Mouse (Mus musculus): ENCODE measurements at regions not wholly inside any gene's neighbourhood (a gene's known extent, or its start where the extent isn't known, plus 50 kb on each side); places are given as distances from the start of the nearest gene placed in this dataset.

DNA sequence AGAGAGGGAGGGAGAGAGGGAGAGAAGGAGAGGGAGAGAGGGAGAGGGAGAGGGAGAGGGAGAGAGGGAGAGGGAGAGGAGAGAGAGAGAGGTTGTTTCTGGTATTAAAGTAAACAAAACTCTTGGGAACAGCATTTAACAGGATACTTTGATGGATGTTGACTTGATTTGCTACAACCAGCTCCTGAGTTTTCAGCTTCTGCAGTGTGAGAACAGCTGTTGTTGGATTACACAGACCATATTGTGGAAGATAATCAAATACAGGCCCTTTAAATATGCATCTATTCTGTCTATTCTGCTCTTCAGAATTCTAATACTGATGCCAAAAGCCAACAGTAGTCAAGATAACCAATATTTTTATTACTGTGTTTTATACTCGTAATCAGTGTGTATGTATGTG is 64.4 kb upstream of the Bmper start:
- Histone ChIP-seq H3K36me3 (ENCODE audit: control insufficient read depth, insufficient read depth, low read length) (no peaks in the 10 kb centered on the region), H3K27ac (ENCODE audit: control insufficient read depth, insufficient read depth, low read length) (no peak overlapping the region), H3K27me3 (ENCODE audit: control insufficient read depth, insufficient read depth, low read length) (no peaks in the 10 kb centered on the region), H3K4me1 (replicated peaks; ENCODE audit: control insufficient read depth, insufficient read depth, low read length) (no peaks in the 10 kb centered on the region), H3K4me3 (ENCODE audit: control insufficient read depth, insufficient read depth, low read length) (no peak overlapping the region)
- no peak for TF ChIP-seq CTCF (IDR thresholded peaks at IDR 0.05; ENCODE audit: borderline replicate concordance, control insufficient read depth, extremely low read depth, insufficient read depth, low read length, poor library complexity)
- TF ChIP-seq POLR2A (IDR thresholded peaks at IDR 0.05; ENCODE audit: control insufficient read depth, extremely low read depth, insufficient read depth, low read length, poor library complexity) = no peak
- no peak for DNase-seq
- WGBS = 88% methylated on average over 1 of the region's 1 CpGs

DNA sequence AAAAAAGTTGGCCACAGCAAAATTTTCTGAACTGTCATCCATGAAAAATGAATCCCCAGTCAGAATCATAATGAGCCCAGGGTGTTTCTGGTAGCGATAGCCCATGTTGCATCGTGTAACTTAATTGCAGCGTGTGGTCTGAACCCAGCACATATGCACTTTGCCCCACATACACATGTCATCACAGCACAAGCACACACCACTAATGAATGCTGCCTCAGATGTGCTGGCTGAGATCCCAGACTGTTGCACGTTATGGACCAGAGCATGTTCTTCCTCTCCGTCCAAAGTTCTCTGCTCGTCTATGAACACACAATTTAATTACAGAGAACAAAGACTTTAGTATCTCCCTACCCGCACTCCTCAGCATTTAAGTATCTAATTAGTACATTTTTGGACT is 61.5 kb upstream of the Bmper start:
- Histone ChIP-seq H3K27me3 (ENCODE audit: control insufficient read depth, insufficient read depth, low read length) (no peaks in the 10 kb centered on the region), H3K4me3 (ENCODE audit: control insufficient read depth, insufficient read depth, low read length) (no peak overlapping the region), H3K36me3 (ENCODE audit: control insufficient read depth, insufficient read depth, low read length) (no peaks in the 10 kb centered on the region), H3K27ac (ENCODE audit: control insufficient read depth, insufficient read depth, low read length) (no peak overlapping the region), H3K4me1 (replicated peaks; ENCODE audit: control insufficient read depth, insufficient read depth, low read length) (no peaks in the 10 kb centered on the region)
- no peak for TF ChIP-seq CTCF (IDR thresholded peaks at IDR 0.05; ENCODE audit: borderline replicate concordance, control insufficient read depth, extremely low read depth, insufficient read depth, low read length, poor library complexity)
- TF ChIP-seq POLR2A (IDR thresholded peaks at IDR 0.05; ENCODE audit: control insufficient read depth, extremely low read depth, insufficient read depth, low read length, poor library complexity) = no peak
- 97% methylated on average over 7 of the region's 7 CpGs for whole genome bisulfite sequencing
- DNase-seq = no peak

DNA sequence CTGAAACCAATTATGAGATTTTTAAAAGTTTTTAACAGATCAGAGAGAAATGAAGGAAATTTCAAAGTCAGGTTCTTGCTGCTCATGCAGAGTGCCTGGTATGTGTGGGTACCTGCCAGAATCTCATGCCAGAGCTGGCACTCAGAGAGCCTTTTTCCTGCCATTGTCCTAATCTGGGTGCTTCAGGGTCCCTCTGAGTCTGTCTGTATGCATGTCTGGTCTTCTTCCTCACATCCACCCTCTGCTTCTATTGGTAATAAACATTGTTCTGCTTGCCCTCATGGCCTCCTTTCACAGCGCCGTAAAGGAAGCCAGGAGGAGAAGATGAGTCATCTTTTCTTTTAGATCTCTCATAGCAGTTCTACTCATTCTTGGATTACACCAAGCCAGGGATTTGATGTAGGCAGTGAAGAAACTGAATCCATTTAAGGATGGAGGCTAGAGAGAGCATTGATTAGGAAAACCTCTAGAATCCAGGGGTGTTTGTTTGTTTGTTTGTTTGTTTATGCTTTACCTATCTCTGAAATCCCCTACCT is 55.8 kb upstream of the Bmper start:
- Histone ChIP-seq H3K4me3 (ENCODE audit: control insufficient read depth, insufficient read depth, low read length) (no peak overlapping the region), H3K27ac (ENCODE audit: control insufficient read depth, insufficient read depth, low read length) (no peak overlapping the region), H3K4me1 (replicated peaks; ENCODE audit: control insufficient read depth, insufficient read depth, low read length) (no peaks in the 10 kb centered on the region), H3K27me3 (ENCODE audit: control insufficient read depth, insufficient read depth, low read length) (no peaks in the 10 kb centered on the region), H3K36me3 (ENCODE audit: control insufficient read depth, insufficient read depth, low read length) (no peaks in the 10 kb centered on the region)
- no peak for DNase-seq
- TF ChIP-seq CTCF (IDR thresholded peaks at IDR 0.05; ENCODE audit: borderline replicate concordance, control insufficient read depth, extremely low read depth, insufficient read depth, low read length, poor library complexity) (no peak), POLR2A (IDR thresholded peaks at IDR 0.05; ENCODE audit: control insufficient read depth, extremely low read depth, insufficient read depth, low read length, poor library complexity) (no peak)
- 72% methylated on average over 2 of the region's 2 CpGs for WGBS

DNA sequence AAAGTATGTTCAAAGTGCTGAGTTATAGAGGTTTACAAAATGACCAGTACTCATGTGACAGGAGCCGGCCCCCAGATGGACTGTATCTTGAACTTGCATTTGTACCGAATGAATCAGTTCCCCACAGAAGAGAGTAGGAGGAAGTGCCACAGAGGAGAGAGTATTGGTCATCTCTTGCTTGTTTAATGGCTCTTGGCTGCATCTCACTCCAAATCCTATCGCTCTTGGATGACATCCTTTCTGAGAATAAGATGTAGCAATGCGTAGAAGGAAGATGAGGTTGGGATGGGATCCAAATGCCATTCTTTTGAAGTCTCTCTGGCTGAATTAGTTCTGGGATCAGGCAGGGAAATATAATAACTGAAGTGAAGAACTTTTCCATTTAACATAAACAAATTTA is 55.2 kb upstream of the Bmper start:
- TF ChIP-seq CTCF (IDR thresholded peaks at IDR 0.05; ENCODE audit: borderline replicate concordance, control insufficient read depth, extremely low read depth, insufficient read depth, low read length, poor library complexity) (no peak), POLR2A (IDR thresholded peaks at IDR 0.05; ENCODE audit: control insufficient read depth, extremely low read depth, insufficient read depth, low read length, poor library complexity) (no peak)
- H3K4me1 ChIP-seq (replicated peaks; ENCODE audit: control insufficient read depth, insufficient read depth, low read length) = no peaks in the 10 kb centered on the region
- no peaks in the 10 kb centered on the region for H3K36me3 ChIP-seq (ENCODE audit: control insufficient read depth, insufficient read depth, low read length)
- H3K27ac ChIP-seq (ENCODE audit: control insufficient read depth, insufficient read depth, low read length) = no peak overlapping the region
- 73% methylated on average over 4 of the region's 4 CpGs for WGBS
- no peak for DNase-seq
- no peaks in the 10 kb centered on the region for H3K27me3 ChIP-seq (ENCODE audit: control insufficient read depth, insufficient read depth, low read length)
- H3K4me3 ChIP-seq (ENCODE audit: control insufficient read depth, insufficient read depth, low read length) = no peak overlapping the region

DNA sequence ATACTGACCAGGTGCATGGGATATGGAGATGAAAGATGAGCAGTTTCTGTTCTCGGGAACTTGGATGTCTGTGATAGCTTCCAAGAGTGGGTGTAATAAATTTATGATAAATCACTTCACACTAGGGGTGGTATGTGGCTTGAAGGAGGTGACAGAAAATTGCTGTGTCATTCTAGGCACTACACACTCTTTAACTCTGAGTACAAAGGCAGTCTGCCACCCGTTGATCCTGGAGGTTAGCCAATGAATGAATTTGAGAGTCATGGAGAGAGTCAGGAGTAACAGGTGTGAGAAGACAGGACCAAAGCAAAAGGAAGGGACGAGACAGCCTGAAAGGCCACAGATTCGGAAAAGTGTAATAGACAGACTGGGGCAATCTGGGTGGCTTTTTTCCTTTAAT is 54.7 kb upstream of the Bmper start:
- no peak for DNase-seq
- H3K4me3 ChIP-seq (ENCODE audit: control insufficient read depth, insufficient read depth, low read length) = no peak overlapping the region
- H3K27me3 ChIP-seq (ENCODE audit: control insufficient read depth, insufficient read depth, low read length) = no peaks in the 10 kb centered on the region
- 22% methylated on average over 4 of the region's 4 CpGs for WGBS
- H3K36me3 ChIP-seq (ENCODE audit: control insufficient read depth, insufficient read depth, low read length) = no peaks in the 10 kb centered on the region
- TF ChIP-seq POLR2A (IDR thresholded peaks at IDR 0.05; ENCODE audit: control insufficient read depth, extremely low read depth, insufficient read depth, low read length, poor library complexity) (no peak), CTCF (IDR thresholded peaks at IDR 0.05; ENCODE audit: borderline replicate concordance, control insufficient read depth, extremely low read depth, insufficient read depth, low read length, poor library complexity) (no peak)
- no peaks in the 10 kb centered on the region for H3K4me1 ChIP-seq (replicated peaks; ENCODE audit: control insufficient read depth, insufficient read depth, low read length)
- no peak overlapping the region for H3K27ac ChIP-seq (ENCODE audit: control insufficient read depth, insufficient read depth, low read length)

DNA sequence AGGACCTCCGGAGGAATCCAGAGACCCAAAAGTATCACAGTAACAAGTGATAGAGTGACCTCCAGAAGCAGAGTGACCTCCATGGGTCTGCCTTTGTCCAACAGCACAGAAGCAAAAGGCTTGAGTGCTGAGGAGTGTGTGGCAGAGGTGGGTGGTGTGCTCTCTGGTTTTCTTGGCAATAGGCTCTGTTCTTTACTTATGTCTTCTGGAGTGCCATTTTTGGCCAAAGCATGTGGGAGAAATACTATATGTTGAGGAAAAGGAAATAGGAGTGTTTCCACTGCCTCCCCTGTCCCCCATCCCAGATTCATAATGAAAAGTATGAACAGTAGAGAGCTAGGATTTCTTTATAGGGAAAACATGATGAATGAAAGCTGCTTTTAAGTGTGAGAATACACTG is 51.5 kb upstream of the Bmper start:
- WGBS = 100% methylated on average over 1 of the region's 1 CpGs
- no peak overlapping the region for H3K27ac ChIP-seq (ENCODE audit: control insufficient read depth, insufficient read depth, low read length)
- H3K27me3 ChIP-seq (ENCODE audit: control insufficient read depth, insufficient read depth, low read length) = no peaks in the 10 kb centered on the region
- no peak for TF ChIP-seq POLR2A (IDR thresholded peaks at IDR 0.05; ENCODE audit: control insufficient read depth, extremely low read depth, insufficient read depth, low read length, poor library complexity)
- TF ChIP-seq CTCF (IDR thresholded peaks at IDR 0.05; ENCODE audit: borderline replicate concordance, control insufficient read depth, extremely low read depth, insufficient read depth, low read length, poor library complexity) = no peak
- H3K36me3 ChIP-seq (ENCODE audit: control insufficient read depth, insufficient read depth, low read length) = no peaks in the 10 kb centered on the region
- H3K4me3 ChIP-seq (ENCODE audit: control insufficient read depth, insufficient read depth, low read length) = no peak overlapping the region
- no peak for DNase-seq
- no peaks in the 10 kb centered on the region for H3K4me1 ChIP-seq (replicated peaks; ENCODE audit: control insufficient read depth, insufficient read depth, low read length)
